Mouse (Mus musculus) ZHBTc4 (cell line): Measurements from ENCODE around the gene Bbs9.

ENCODE experiments used
- DNase-seq: peaks from one replicate; pipeline ENCODE4 v3.0.0-alpha.2; 2011; ENCODE audit warnings: low read depth, low spot score

Gene Bbs9

DNA sequence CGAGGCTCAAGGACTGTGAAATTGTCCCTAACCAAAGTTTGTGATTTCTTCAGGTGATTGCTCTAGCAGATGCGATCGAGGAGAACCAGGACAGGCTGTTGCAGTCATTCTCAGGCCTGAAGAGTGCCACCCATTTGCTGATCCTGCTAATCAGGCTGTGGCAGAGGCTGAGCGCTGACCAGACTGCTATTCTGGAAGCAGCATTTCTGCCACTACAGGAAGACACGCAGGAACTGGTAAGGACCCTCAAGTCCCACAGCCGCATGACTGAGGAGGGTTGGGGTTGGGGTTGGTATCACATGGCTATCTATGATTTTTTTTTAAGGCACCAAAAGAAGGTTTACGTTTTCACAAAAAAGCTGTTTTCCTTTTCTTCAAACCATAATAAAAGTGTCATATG lies 318.2 kb downstream of the Bbs9 start:
- DNase-seq: no peak

DNA sequence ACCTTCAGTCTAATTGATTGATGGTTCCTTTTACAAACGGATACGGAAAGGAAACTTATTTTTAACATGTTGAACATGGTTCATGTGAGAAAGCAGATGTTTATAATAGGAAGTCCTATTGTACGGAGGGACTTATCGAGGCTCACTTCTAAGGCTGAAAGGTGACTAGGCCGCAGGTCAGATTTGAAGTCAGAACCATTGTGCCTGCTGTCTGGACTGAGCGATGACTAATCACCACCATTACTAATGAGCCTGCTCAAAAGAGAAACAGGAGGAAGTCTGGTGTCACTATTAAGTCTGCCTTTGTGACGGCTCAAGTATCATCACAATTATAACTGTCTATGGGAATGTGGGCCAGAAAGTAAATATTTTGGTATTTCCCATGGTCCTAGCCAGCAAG lies 325.2 kb downstream of the Bbs9 start:
- DNase-seq: no peak

DNA sequence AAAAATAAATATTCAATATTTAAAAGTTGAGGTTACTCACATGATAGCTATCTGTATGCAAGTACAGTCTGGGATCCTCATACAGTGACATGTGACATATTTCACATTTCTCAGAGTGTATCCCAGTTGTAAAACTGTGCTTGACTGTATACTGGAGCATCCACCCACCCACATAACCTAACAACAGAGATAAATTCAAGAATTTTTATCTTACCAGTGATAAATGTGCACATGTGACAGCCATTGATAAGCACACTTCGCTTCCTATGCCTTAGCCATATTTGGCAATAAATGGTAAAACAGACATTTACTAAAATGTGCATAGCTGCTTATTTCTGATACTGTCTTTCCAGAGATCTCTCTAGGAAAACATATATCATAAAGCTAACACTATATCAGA lies 330.5 kb downstream of the Bbs9 start:
- no peak for DNase-seq

DNA sequence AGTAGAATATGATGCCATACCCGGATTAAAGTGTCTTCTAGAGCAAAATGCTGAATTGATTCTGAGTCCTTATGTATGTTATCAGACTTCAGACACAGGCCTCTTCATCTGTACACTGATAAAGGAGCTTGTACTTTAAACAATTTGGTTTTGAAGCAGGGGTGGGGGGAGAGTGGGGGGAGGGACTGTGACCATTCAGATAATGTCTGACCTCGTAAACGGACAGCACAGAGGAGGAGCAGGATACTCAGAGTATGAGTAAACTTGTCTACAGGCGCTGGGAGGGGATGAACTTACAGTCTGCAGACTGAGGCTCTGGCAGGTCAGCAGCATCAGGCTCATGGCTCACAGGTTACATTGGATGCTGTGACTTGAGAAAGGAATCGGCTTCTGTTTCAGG lies 331.0 kb downstream of the Bbs9 start:
- DNase-seq: no peak

DNA sequence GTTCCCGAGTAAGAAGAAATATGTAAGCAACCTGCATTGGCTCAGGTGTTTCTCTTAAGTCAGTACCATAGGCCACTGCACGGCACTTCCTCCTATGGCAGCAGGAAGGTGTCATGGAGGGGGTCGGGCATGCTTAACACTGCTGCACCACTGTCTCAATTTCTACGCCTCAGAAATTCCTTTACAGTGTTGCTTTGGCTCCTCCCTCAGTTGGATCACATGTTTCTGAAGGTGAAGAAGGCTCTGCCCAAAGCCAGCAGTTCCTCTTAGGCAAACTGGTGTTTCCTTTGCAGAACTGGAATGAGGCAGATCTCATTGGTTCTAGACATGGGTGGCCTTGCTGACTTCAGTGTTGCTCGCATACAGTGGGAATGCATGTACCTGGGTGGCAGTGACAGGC lies 332.2 kb downstream of the Bbs9 start:
- DNase-seq: peak; percentile 76

DNA sequence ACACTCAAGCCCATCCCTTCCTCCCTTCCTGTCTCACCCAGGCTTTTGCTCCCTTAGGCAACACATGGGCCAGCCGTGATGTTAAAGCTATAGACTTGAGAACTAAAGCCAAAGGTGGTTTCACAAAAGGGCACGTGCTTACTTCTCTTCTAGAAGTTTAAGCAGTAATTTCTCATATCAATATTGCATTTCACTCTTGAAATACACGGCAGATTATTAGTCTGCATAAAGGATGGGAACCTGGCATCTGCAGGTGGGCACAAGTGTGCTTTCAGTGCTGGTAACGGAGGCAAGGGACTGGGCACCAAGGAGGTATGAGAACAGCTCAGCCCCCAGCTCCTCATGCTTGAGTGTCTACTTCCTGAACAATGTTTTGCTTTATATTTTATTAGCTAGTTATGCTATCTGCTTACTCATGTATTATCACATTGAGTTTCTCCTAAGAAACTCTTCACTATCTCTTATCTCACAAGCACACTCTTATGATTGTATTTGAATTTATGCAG lies 334.2 kb downstream of the Bbs9 start:
- DNase-seq: no peak

DNA sequence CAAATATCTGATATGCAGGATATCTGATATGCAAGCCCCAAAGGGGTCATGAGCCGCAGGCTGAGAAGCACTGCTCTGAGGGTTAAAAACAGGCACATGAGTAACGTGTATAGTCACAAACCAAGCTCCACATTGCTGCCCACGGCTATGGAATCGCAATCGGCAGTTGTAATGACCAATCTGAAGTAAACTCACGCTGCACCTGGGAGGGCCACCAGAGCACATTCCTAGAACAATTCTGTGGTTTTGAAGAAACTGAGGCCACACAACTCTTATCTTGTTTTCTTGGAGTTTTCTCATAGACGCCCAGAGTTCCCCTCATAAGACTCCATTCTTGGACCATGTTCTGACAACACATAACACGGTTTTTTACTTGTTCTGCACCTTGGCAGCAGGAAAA lies 334.9 kb downstream of the Bbs9 start:
- DNase-seq: no peak

DNA sequence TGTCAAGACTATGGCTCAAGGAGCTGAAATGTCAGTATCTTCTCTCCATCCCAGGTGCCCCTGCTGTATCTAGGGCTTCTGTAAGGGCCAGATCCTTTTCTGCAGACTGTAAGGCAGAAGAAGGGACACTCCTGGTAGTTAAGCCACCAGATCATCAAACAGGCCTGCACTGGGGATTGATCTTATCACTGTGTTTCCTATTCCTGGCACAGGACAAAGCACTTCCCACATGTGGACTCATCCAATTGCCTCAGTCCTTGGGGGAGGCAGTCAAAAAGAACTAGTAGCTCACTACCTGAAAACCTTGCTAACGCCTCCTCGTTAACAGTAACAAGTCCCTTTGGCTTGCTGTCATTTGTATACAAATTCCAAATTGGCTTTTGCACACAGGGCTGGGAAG lies 336.4 kb downstream of the Bbs9 start:
- DNase-seq: no peak

DNA sequence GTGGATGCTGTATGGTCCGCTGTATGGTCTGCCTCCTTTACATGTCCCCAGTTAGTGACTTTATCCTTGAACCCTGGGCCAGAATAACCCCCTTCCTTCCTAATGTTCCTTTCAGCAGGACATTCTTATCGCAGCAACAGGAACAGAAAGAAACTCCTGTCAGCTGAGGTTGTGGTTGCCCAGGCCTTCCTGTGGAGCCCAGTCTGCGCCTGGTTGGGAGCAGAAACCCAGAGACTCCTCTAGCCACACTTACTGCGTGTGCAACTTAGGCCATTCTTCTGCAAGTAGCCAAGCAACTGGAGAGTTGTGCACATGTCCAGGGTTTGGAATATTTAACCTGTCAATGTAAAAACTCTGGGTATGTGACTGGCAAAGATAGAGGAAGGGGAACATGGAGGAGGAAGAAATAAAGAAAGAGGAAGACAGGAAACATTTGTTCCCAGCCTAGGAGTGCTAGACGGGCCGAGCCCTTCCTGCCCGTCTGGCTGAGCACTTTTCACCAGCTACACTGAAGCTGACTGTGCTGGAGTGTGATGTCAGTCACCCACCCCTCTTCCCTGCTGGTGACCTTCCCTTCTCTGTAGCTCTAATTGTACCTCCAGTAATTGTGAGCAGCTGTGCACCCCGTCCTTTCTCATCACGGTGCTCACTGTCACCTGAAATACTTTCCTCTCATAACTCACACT lies 339.0 kb downstream of the Bbs9 start:
- no peak for DNase-seq

DNA sequence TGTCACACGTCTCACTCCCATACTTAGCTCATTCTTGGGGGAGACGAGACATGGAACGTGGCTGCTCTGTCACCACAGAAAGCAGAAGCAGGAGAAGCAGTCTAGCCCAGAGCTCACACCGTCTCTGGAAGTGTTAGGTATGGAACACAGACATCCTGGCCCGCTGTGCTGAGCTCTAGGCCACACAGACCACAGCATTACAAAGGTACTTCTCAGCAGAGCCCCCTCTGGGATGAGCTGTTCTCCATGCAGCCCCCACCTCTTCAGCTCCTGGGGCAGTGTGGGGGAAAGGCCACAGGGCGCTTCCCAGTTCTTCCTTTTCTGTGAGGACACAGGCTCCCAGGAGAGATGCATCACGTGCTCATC lies 339.6 kb downstream of the Bbs9 start:
- no peak for DNase-seq

DNA sequence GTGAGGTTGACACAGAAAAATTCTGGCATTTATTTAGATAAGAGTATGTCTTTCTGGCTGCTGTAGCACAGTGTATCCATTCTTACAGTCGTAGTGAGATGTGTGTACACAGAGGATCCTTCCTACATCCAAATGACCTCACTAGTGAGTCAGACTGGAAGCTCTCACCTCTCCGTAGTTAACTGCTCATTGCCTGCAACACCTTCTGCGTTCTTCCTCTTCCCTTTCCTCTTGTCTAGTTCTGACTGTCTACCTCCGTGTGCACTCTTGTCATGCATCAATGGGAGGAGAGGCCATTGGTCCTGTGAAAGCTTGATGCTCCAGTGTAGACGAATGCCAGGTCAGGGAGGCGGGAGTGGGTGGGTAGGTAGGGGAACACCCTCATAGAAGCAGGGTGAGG lies 344.0 kb downstream of the Bbs9 start:
- no peak for DNase-seq

DNA sequence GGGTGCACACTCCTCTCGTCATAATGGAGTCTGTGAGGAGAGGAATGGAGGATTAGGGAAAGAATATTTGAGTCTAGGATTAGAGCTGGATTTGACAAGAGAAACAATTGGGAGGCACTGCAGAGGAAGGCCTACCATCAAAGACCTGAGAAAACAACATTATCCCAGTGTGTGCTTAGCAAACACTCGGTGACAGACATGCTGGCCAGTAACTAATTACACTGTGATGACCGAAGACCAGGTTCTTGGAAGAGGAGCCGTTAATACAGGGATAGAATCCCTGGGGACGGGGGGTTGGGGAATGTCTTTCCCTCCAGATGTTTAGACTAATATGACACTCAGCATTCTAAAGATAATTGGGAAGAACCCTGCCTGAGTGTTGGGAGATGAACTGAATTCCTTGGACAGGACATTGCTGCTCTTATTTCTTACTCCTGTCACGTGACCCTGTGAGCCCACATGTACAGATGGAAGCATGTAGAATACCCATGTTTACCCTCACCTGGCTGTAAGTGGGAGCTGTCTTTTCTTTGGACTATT lies 345.2 kb downstream of the Bbs9 start:
- DNase-seq: no peak

DNA sequence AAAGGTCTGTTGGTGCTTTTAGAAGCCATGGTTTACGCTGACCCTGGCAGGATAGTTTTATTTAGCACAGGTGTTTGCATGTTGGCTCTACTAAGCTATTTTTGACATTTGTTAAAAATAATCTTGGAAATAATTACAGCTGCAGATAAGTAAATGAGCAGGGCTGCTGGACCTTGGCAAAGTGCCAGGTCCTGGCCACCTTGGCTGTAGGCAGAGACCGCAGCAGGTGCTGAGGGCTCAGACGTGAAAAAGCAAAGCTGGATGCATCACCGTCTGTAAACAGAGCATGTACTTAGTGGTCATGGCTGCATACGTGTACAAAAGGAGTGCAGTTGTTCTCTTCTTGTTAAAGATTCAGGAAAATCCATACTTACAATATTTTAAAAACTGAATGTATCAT lies 347.3 kb downstream of the Bbs9 start:
- DNase-seq: no peak

DNA sequence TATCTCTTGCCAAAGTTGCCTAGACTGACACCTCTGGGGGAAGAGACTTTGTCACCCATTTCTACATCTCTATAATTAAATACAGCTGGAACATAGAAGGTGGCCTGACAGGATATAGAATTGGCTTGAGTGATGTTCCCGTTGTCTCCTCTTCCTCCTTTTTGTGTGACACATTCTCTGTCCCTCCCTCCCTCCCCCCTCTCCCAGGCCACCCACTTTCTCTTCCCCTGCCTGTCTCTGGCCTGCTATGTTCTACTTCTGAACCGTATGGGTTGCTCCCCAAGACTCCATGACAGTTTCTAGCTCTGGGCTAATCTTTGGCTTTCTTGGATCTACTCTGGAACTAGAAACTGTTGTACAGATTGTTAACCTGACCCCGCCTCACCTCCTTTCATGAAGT lies 348.3 kb downstream of the Bbs9 start:
- DNase-seq: no peak

DNA sequence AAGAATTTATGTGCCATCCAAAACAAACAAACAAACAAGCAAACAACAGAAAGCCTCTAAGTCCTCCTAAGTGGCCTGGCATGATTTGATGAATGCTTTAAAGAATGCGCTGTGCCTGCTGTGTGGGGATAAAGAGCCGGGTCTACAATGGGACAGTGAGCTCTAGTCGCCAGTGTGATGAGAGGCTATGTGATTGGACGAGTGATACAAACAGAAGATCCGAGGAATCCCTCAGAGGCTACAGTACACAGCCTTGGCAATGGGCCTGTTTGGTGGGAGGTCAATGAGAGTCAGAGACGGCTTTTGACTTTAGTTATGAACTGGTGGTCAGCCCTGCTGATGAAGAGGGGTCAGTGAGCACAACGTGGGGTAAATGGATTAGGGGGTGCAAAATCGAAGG lies 349.4 kb downstream of the Bbs9 start:
- DNase-seq: no peak

DNA sequence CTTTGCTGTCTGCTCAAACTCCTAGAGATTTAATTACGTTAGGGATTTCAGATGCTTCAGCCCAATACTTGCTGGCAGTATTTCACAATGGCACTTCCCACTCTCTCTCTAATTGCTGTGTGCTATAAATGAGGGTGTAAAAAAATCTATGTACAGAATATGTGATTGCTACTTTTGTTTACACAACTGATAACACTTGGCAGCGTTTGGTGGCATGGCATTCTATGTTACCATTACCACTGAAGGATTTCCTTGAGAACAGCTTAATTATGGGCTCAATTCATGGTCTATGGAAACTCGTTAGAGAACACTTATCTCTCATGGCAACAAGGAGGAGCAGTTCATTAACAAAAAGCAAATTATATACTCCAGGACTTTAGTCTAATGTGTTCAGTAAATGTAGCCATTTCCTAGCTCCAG lies 351.1 kb downstream of the Bbs9 start:
- no peak for DNase-seq

DNA sequence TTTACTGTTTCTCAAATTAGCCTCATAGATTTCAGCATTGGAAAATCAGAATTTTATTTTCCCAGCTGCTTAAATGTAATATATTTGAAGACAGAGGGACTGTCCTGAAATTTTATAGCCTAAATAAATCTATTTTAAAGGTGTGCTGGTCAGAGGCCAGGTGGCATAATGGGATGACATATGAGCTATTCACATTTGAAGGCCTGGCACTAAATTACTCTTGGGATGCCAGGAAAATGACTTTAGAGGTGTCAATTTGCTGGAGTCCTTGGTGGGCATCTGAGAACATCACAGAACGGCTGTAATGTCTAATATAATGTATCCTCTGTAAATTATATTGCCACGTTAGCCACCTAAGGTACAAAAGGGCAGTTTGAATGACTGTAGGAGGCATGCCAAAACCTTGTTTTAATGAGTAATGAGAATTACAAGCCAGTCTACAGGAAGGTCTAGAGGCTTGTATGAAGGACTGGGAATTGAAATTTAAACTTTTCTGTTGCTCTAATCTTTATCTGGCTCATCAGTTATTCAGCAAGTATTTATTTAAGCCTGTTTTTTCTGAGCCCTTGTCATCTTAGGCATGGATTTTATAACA lies 351.8 kb downstream of the Bbs9 start:
- no peak for DNase-seq

DNA sequence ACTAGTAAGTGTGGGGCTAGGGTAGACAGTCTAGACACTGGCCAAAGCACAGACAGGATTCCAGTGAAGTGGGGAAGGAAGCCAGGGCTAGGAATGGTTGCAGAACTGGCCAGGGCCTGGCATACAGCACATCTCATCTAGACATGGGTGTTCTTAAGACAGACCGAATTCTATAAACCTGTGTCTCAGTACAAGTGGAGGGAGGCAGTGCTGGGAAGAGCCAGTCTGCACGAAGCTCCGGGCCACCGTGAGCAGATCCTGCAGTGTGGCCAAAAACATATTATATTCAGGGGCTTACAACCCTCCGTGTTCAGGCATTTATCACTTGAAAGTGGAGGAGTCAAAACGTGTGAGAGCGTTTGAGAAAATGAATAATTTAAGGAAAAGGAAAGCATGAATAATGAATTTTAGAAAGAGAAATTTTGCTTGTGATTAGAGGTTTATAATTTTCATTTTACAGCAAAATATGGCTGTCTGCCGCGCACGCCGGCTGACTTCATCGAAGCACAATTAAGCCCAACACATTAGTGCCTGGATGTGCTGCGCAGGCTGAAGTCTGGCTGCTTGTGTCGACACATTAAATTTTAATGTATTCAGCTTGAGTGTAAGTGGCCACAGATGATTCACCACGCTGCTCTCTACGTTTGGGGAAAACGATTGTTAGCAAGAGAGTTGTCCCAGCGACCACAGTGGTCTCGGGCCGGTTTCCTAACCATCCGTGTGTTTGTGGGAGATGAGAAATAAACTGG lies 353.9 kb downstream of the Bbs9 start:
- DNase-seq: no peak

DNA sequence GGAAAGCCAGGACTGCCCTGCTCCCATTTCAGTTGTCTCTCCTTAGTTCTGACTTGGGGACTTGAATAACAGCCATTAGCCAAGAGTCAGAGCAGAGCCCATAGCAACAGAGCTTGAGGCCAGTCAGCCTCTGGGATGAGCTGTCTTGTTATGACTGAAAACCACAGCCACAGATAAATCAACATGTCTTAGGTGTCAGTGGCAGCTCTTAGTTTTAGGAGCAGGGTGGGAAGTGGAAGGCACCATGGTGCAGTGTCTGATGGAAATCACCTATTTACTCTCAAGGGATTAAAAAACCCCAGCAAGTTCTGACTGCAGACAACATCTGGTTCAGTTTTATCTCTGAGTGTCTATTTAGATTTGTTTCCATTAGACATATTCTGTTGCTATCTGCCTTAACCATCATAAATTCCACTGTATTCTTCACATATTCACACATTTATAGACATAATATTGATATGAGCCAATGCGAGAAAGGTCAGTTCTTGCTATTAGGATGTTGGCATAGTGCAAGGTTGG lies 359.5 kb downstream of the Bbs9 start:
- DNase-seq: no peak

DNA sequence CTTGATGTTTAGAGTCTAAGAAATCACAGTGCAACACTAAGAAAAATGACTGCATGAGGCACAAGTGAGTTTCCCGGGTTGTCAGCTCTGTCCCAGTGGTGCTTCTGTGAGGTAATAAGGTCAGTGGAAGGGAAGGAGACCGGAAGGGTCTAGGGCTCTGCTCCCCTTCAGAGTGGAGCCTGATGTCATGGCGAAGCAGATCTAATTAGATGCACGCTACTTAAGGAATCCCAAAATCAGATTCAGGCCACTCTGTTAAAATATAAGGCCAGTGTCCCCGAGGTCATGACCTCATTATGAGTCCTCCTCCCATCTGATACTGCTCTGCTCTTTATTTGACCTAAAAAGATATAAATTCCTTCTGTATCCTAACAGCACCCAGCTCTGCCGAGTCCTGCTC lies 361.5 kb downstream of the Bbs9 start:
- DNase-seq: no peak

DNA sequence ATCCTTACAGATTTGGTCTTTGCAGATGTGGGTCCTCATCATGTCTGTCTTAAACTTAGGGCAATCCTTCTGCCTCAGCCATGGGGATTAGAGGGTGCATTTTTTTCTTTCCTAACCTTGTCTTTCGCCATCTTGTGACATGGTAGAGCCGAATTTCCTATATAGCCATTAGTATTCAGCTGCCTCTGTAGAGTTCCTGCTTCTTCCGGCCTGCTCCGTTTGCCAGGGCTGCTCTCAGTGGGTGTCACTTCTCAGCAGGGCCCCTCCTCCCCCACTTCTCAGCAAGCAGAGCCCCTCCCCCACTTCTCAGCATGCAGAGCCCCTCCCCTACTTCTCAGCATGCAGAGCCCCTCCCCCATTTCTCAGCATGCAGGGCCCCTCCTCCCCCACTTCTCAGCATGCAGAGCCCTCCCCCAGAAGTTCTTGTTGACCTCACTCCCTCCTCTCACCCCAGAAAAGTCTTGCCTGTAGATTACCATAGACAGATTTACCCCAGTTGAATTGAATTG lies 362.2 kb downstream of the Bbs9 start:
- DNase-seq: peak; percentile 89

DNA sequence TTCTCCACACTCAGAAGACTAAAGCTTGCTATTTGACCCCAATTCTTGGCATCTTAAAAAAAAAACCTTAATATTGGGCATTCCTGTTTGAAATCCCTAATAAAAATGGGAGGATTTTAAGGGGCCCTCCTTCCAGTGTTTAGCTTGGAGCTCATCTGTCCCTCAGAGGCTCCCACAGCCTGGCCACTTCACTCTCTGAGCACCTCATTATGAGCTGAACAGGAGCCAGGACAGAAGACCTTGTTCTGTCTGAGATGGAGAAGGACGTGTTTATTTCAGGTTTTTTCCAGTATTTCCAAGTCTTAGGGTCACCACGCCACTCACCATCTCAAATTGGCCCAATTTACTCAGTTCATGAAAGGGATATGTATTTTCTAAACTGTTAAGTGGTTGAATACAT lies 370.5 kb downstream of the Bbs9 start:
- no peak for DNase-seq
